Mouse (Mus musculus): Measurements from ENCODE around the gene Fam133b. TPM values are rescaled to one million over a fixed set of nuclear protein-coding genes. Genes with fewer than 3 reads are reported as not detected.

The Fam133b gene
- polyA plus RNA-seq, 1 experiment from 2014 or later = 38.0 TPM

Other genes with a start within 250 kb of the Fam133b start
- gene Cdk6, start 202.3 kb upstream of the Fam133b start, polyA plus RNA-seq (2016; fragmentation: Nextera tagmentation; extraction: Ambion mirVana) = 25.7 and 25.9 TPM in 2 replicates
- gene 1700109H08Rik, start 27.7 kb downstream of the Fam133b start, polyA plus RNA-seq (2016; fragmentation: Nextera tagmentation; extraction: Ambion mirVana) = 3.9 and 4.0 TPM in 2 replicates
- 13.5 TPM in 2 replicates for gene Pex1, start 52.2 kb downstream of the Fam133b start, polyA plus RNA-seq (2016; fragmentation: Nextera tagmentation; extraction: Ambion mirVana)
- 11.9 and 15.6 TPM in 2 replicates for gene Rbm48, start 52.8 kb downstream of the Fam133b start, polyA plus RNA-seq (2016; fragmentation: Nextera tagmentation; extraction: Ambion mirVana)
- gene Tmbim7, start 107.3 kb downstream of the Fam133b start, polyA plus RNA-seq (2016; fragmentation: Nextera tagmentation; extraction: Ambion mirVana) = not detected in 2 replicates
- 70.3 and 72.5 TPM in 2 replicates for gene Gatad1, start 113.4 kb downstream of the Fam133b start, polyA plus RNA-seq (2016; fragmentation: Nextera tagmentation; extraction: Ambion mirVana)

Data from embryonic facial prominence, embryonic 10.5 days (tissue).